Mouse (Mus musculus) mouse embryonic stem cell (cell line): ENCODE results near the gene Mycbpap.

Experiments
- in situ Hi-C, 2 experiments: fragments of 300-500 bp; cut with MboI; formaldehyde crosslinking; loops; 1 replicate in 1 of 2; 3 replicates in 1 of 2; pipeline ENCODE4 v1.14.3; 2019 to 2020; ENCODE audit warnings: low sequenced_read_pairs in 2 of 2, low pct_unique_long_range_greater_than_20kb in 1 of 2, mixed read lengths in 1 of 2; ENCODE audit not compliant: unreplicated experiment in 1 of 2

Mycbpap gene

DNA sequence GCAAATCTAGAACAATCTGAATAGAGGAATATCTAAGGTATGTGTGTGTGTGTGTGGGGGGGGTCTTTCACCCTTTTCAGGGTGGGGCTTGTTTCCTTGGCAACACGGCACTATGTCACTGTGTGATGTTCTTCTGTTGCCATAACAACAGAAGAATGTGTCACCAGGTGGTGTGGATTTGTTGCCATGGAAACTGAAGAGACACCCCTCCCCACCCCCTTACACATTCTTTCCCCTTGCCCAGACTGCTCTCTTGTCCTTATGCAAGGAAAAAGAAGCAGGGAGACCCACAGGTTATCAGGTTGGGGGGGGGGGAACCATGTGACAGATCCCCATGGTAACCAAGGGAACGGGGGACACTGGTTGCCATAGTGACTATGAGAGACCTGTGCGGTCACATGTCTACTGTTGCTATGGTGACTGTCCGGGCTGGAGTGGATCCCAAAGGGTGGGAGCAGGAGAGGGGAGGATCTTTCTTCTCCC, 52.9 kb downstream of the Mycbpap start:
- in situ Hi-C loops: no loop called here

DNA sequence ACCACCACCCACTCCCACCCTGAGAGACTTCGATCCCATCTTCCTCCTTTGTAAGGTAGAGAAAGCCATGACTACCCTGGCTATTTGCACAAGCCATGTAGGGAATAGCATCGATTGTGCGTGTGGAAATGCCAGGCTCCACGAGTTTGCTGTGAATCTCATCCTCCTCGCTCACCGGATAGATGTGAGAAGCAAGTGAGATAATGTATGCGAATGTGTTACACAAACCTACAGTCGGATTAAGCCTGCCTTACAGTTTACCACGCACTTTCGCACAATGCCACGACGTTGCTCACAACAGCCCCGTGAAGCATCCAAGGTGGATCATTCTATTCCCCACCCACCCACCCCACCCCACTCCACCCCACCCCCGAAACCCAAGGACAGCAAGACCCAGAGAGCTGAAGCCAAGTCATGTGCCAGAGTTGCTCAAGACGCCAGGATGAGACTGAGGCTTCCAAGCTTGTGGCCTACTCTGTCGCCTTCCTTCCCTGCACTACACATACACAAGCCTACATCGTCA, 55.1 kb downstream of the Mycbpap start:
- in situ Hi-C loops: no loop called here

DNA sequence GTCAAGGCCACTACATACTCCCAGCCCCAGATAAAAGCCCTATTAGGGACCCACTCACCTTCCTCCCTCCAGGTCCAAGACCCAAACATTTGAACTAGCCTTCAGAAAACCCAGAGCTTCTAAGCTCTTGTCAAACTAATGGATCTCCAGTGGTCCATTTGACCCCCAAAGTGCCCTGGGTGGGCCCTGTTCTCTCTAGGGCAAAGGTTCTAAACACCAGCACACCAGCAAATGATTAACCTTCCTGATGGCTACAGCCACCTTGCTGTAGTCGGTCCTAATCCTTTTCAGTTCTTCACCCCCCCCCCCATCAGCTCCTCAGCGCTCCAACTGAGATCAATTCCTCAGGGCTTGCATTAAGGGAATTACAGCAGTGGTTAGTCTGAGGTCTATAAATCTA, 57.4 kb downstream of the Mycbpap start:
- in situ Hi-C loops: no loop called here

DNA sequence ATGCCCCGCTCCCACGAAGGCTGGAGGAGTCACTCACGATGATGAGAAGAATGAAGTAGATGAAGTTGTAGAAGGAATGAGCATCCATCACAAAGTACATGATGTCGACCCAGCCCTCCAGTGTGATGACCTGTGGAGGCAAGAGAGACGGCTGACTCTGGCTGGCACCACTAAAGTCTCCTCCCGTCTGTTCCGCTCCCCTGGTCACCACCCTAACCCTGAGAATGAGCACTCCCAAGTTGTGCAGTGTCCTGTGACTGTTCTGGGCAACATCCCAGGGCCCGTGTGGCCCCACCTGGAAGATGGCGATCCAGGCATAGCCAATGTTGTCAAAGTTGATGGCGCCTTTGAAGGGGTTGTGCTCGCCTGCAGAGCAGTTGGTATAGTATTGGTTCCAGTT, 59.7 kb downstream of the Mycbpap start:
- in situ Hi-C loops: no loop called here

DNA sequence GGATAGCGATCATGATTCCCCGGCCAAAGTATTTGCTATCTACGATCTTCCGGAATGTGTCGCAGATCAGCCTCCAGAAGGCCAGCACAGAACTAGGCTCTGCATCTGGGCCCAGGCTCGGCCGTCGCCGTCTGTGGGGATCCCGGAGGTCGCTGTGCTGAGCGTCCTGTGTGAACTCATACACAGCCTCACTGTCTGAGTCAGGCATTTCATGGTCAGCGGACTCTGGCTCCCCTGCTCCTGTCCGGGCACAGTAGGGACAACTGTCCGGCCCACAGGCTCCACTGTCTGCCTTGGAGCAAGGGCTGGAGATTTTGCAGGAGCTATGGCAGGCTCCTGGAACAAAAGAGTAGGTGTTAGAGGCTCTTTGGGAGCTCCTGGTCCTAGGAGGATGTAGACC, 64.5 kb downstream of the Mycbpap start:
- in situ Hi-C loops: no loop called here

DNA sequence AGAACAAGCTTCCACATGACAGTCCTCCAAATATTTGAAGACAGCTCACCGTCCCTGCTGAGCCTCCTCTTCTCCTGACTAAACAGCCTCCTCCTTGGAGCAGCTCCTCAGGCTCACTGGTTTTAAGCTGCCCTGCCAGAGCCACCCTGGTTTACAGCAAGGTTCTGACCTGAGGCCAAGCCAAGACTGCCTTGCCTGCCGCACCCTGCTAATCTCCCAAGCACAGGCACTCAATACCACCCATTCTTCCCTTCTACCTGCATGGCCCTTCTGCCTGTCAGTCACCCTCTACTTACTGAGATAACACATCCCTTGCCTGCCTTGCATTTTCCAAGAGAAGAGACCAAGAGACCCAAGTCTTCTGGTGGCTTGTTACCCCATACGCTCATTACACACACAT, 65.2 kb downstream of the Mycbpap start:
- in situ Hi-C loops: no loop called here

DNA sequence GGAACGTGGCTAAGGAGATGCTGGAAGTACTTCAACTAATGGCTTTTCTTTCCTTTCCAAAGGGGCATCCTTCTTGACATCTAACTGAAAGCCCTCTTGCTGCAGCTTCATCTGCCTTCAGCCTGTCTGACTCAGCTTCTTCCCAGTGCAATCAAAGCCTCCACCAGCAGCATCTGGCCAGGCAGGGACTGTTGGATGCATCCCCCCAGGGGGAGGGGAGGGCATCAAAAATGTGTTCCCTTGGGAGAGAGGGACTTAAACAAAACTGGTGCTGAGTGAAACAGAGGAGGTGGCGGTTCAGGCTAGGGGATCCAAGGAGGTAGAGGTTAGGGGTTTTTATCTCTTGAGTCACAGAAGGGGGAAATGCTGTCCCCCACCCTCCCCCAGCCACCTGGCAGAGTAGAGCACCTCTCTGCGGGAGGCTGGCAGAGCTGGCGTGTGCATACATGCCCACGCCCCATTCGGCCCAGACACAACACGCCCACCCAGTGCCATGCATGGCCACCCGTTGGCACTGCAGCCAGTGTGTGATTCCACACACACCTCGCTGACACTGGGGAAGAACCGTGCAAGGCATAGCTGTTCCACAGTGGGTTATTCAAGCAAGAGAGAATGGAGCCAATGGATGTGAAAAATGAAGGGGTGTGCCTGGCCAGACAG, 66.3 kb downstream of the Mycbpap start:
- in situ Hi-C loops: no loop called here

DNA sequence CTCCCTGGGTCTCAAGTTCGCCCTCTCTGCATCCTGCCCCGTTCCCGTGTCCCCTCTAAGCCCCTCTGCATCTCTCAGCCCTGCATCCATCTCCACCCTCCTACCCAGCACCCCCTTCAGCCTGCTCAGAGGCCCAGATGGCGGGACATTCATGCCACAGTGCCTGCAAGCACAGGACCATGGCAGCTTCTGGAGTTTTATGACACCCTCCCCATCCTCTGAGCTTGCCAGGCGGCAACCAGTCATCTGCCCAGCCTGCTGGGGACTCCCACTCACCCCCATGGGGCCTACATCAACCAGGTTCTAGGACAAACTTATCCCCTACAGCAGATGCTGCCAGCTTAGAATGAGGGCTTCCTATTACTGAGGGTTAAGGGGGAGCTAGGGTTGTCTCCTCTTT, 66.8 kb downstream of the Mycbpap start:
- in situ Hi-C loops: no loop called here
